Mouse (Mus musculus): ENCODE data around the gene Nr1d1. TPM values are rescaled to one million over a fixed set of nuclear protein-coding genes. Genes with fewer than 3 reads are reported as not detected.
A peak's percentile ranks its signal among the peaks of the same experiment; 100 is the strongest.

The Nr1d1 gene
- total RNA-seq, 2 experiments from 2014 or later = 98.0 to 119 TPM

DNA sequence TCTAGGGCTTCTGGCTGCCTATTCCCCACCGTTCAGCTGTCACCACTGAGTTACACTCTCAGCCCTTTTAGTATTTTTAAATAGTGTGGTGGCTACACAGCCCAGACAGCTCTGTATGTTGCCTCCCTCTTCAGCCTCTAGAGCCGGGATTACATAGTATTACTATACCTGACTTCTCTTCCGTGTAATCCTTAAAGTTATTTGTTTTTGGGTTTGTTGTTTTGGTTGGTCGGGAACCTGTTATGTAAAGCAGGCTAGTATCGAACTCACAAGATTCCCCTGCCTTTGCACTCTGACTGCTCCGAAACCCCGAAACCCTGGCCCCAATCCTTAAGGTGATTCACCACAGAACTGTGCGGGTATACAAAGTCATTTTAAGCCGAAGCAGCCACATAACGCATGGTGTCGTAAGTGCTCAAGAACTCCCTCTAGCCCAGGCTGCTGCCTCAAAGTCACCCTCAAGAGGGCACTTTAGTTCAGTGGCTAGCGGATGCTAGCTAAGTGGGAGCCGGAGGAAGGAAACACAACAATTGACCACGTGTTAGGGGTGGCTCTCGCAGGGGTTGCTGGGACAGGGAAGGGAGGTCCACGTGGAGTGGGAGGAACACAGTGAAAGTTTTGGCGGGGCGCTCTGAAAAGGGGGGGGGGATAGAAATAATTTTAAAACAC is 13.6 kb upstream of the Nr1d1 start:
- DNase-seq = peak; percentile 91

DNA sequence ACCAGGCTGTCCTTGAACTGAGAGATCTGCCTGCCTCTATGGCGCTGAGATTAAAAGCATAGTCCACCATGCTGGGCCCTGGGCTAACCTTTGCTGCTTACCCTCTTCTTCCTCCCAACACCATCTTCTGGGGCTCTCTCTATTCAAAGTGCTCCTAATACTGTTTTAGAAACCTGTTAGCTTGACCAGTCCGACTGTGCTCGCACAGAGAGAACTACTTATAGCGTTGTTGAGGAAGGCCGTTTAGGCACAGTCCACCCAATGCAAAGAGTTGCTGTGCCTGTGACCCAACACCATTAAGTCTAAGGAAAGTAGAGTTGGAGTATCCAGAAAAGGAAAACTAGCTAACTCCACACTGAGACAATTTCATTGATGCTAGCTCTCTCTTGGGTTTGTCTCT is 13.0 kb upstream of the Nr1d1 start:
- no peak for DNase-seq

DNA sequence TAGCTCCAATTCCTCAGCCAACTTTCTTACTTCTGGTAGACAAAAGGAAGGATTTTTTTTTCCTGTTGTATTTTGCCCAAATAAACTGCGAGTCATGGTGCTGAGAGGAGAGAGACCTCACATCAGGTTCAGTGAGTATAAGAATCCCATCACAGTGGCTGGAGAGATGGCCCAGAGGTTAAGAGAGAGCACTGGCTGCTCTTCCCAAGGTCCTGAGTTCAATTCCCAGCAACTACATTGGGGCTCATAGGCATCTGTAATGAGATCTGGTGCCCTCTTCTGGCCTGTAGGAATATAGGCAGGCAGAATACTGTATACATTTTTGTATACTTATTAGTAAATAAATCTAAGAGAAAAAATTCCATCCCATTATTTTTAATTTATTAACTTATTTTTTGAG is 12.6 kb upstream of the Nr1d1 start:
- DNase-seq = no peak

DNA sequence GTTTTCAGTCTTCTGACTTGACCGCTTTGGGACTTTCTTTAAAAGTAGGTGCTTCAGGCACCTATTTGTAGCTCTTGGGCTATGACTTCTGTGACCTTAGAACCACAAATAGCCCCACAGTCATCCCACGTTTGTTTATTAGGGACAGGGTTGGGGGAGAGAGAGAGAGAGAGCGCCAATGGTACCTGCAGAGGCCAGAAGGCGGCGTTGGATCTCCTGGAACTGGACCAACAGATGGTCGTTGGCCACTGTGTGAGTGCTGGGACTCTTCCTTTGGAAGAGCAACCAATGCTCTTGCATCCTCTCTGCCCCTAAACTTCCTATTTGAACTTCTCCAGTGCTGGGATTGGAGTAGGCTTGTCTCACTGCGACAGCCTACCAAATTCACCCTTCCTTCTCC is 12.1 kb upstream of the Nr1d1 start:
- no peak for DNase-seq

DNA sequence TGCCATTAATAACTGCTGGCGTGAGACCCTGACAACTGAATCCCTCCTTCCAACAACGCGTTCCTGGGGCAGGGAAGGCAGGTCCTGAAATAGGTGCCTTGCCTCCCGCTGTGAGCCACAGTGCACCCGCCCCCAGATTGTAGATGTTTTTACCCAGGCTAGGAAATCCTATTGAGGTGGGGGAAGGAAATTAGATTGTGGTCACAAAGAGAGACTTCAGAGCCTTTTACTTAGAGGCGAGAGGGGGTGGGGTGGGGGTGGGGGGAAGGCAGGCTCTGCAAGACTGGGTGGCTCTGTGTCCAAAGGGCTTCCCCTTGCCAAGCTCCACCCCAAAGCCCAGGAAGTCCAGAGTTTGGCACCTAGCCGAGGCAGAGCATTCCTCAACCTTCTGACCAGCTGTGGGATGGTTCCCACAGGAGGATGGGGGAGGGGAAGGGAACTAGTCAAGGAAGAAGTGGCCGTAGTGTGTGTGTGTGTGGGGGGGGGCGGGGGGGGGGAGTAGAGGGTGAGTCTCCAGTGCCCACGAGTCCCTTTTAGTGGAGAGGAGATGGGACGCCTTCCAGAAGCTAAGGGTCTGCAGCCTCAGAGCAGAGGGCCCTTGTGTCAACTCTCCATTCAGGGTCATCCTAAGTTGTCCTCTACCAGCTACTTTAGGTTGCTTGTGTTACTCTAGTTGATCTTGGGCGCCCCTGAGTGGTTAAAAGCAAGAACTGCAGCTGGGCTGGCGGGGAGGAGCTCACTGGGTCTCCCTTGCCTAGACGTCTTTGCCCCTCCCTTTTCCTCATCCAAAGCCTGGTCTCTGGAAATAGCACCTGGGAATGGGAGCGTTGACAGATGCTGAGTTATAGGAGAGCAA is 11.5 kb upstream of the Nr1d1 start:
- DNase-seq = peak; percentile 96

DNA sequence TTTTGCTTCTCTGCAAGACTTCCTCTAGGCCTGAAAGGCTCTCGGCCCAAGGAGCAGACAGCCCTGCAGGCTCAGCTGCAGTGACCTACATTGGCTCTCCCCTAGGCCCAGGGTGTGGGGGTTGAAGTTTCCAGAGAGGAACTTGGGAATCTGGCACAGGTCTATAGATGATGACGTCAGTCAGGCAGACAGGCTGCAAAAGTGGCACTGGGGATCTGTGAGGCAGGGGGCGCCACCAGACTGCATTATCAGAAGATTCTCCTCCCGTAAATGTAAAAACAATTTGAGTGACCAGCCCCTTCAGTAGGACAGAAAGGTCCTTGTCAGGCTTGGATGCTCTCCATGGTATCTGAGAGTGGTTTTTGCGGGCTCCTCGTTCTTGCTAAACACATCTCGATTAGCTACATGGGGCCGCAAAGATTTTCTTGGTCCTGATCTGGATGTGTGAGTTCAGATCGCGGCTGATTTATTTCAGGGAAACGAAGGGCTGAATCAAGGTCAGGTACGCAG is 10.7 kb upstream of the Nr1d1 start:
- DNase-seq = peak; percentile 86

DNA sequence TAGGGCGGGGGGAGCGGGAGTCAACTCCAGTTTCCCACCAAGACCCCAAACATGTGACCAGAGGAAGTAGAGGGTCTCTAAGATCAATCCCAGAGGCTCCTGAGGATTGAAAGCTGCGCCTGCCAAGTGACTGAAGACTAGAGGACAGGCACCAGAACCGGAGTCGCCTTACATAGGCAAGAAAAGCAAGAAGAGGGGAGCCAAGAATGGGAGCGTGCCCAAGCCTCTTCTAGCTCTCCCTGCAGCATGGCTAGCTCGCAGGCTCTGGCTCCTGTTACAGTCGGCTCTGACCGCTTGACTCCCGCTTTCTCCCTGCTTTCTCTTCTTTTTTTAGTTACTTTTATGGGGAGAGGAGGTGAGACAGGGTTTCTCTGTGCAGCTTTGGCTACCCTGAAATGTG is 10.1 kb upstream of the Nr1d1 start:
- peak; percentile 76 for DNase-seq

DNA sequence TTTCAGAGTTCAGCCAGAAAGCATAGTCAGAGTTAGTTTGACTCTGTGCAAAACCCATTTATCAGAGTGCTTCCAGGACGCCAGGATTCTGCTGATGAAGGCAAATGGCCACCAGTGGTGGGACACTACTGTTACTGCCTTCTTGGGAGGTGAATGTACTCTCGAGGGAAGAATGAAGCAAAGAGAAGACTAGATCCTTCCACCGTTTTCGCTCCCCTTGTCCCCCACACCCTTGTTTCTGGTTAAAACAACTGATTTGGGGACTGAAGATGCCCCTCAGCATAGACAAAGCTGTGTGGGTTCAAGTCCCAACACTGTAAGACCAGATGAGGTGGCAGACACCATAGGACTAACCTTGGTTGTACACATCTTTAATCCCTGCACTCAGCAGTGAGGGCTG is 9.0 kb upstream of the Nr1d1 start:
- no peak for DNase-seq

DNA sequence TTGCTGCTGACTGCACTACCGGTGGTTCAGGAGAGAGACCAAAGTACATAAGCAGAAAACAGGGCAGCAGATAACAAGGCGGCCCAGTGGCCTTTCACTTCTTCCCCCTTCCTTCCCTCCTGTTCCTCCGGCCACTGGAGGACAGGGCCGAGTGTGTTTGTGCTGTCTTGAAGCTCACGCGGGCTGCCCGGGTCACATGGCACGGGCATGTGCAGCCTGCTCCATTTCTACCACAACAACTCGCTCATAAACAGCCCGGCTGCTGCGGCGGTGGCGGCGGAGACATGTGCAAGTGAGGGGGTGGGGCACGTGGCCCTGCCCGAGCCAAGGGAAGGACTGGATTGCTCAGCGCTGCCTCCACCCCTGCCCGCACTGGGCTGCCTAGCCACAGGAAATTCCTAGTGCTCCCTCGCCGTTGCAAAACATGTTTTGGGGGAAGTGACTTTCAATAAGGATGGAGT is 8.1 kb upstream of the Nr1d1 start:
- peak; percentile 99 for DNase-seq

DNA sequence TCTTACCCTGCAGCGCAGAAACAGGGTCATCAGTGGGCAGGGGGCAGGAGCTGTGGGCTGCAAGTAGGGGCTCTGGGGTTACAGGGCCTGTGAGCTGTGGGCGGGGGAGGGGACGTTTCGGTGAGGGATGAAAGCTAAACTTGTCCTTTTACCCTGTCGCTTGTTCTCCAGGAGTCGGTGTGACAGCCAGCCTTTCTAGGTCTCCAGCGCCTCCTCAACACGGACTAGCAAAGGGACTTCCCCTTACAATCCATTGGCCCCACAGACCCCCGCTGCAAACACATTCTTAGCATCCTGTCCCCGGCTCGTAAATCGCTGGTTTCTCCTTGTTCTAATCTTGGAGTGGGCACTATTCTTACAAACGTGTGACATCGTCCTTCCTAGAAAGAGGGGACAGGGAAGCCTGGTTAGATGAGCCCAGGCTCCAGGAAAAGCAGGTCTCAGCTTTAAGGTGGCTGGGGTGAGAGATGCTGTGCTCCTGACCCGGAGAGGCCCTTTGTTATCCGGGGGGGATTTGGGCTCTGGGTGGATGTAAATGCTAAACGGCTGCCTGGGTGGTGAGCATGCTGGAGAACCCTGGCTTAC is 7.6 kb upstream of the Nr1d1 start:
- peak; percentile 42 for DNase-seq

DNA sequence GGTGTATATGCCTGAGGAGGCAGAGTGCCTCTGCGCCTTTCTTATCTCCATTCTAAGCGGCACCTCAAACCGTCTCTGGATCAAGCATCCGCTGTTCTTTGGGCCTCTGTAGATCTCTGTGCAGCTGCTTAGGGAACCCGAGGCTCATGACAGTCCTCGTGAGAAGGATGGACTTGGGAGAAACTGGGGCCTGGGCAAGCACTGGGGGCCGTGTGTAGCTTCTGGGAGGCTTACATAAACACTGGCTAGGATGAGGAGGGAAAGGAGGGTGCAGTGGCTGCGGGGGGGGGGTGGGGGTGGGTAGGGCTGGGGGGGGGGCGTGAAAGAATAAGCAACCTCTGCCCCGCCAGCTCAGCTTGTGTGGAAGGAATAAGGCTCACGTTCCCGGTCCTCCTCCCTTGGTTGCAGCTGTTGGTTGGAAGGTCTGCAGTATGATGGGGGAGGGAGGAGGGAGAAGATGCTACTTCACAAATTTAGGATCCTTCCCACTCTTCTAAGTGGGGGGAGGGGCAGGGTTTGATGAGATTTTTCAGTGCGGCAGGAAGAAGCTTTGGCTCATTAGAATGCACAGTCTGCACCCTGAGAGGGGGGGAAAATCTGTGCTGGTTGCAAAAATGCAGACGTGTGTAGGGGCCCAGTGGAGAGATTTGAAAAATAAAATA is 6.8 kb upstream of the Nr1d1 start:
- DNase-seq = peak; percentile 83

DNA sequence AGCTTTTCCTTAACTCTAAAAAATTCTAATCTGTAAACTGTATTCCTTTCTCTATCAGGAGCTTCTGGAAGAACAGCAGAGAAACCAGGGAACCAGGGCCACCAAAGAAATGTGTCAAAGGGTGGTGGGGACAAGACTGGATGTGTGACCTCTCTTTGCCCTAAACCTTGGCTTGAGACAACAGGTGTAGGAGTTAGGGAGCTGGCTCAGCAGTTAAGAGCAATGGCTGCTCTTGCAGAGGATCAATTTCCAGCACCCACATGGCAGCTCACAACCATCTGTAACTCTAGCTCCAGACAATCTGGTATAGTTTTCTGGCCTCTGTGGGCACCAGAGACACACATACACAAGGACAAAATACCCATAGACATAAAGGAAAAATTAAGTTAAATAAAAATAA is 2.8 kb upstream of the Nr1d1 start:
- no peak for DNase-seq

DNA sequence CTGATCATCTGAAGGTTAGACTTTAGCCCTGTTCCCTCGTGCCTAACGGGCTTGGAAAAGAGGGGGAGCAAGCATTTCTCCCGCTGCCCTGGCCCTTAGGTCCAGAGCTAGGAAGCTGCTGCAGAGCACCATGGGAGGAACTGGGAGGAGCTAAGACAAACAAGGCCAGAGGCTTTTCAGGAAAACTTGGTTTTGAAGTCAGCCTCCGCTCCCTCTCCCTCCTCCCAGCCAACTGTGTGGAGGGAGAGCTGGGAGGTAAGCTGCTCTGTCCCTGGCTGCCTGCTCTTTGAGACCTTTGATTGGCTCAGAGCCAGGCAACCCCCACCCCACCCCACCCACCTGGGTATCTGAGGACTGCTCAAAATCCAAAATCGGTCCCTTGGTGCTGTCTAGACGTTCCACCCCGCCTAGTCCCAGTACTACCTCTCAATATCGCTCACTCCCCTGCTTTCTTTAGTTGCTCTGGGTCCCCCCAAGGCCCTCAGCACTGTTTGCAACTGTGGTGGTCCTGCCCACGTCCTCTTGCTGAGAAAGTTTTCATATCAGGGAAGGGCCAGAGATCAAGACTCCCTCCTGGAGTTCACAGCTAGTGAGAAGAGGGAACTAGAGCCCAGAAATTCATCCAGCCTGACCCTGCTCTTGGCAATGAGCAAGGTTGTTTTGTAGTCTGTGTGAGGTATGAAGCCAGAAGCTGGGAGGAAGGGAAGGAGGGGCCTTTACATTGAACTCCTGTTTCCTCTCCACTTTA is 1.9 kb upstream of the Nr1d1 start:
- peak; percentile 64 for DNase-seq

DNA sequence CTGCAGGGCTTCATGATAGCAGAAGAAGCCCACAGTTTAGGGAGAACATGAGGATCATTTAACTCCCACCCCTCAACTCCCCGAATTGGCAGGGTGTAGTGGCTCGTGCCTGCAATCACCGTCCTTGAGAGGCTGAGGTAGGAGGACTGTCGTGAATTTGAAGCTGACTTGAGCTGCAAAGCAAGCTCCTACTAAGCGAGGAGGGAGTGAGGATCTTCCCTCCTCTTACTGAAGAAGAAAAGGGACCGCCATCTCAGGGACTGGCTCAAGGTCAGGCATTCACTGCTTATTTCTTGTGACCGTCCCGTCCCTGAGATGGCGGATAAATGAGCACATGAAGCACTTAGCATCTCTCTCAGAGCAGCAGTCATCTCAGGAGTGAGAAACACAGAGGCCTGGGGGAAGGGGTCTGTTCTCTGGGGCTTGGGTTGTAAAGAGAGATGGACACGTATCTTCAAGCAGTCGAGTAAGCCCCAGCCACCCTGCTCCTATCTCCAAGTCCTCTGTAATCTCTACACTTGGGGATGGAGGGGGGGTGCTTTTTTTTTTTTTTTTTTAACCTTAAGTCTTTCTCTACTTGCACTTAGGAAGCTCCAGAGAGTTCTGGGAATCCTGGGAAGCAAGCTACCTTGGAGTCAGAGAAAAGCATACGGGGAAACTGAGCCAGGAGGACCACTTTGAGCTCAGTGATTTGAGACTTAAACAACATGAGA is 1.1 kb upstream of the Nr1d1 start:
- no peak for DNase-seq

DNA sequence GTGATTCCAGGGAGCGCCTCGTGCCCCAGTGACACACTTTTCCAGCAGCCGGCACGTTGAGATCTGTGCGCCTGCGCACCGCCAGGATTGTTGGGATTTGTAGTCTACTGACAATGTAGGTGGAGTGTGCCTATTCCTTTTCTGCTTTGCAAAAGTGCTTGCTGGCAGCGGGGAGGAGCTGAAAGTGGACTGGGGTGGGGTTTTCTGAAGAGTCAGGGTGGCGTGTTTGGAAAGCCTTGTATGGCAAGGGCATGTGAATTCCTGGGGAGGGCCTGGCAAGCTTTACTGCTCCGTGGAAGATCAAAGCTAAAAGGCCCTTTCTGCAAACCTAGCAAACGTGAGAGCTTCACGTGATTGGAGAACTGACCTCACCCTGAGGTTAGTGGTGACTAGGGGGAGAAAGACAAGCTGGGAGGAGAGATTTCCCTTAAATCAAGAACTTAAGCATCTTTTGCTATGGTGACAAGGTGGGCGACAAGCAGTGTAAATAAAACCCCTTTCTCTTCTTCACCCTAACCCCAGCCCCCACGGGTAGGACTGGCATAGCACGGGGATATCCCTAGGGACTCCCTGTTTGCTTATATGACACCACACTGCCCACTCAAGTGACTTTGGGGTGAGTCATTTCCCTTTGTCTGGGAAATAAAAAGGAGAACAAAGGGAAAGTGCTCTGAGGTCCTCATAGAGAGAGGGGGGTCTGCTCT is 367 bp upstream of the Nr1d1 start:
- peak; percentile 99 for DNase-seq

DNA sequence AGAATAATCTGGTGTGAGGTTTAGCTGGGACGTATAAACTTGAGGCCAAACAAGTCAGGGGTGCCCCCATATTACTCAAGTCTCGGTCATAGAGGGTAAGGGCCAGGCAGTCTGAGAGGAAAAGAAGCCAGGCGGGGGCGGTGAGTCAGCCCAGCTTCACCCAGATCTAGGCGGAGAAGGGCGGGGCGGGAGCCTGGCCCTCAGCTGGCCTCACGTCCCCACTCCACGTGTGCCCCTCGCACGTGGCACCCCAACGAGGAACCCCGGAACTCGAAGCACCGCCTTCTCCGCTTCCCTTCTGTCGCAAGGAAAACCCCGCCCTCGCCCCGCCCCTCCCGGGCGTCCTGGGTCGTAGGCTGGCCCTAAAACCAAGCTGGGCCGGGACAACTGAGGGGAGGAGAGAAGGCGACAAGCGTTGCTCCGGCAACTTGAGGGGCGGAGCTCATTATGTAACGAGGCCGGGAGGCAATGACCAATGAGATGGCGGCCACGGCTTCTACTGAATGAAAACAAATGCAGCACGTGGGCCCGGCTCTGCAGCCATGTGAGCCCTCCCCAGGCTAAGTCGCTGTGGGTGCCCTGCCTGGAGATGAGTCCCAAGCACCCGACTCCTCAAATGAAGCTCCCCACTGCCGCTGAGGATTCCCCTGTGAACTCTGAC is 1.4 kb downstream of the Nr1d1 start:
- DNase-seq = peak; percentile 100

DNA sequence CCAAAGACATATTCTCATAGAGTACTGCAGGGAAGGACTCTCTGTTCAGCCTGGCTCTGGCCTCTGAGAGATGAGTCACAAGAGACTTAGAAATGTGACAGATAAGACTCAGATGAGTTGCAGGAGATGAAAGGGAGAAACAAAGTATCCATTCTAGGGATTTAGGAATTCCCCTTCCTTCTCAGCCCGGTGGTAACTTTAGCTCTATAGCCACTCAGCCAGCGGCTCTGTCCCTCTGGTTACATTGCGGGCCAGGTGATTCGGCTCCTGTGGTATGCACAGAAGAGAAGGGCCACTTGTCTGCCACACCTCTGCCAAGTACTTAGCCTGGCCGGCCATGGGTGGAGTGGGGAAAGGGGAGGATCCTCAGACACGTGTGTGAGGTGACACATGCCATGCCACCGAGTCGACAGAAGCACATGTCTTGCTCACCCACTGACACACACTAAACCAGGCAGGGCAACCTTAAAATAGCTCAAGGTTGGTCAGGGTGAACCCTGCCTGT is 2.4 kb downstream of the Nr1d1 start:
- peak; percentile 88 for DNase-seq

DNA sequence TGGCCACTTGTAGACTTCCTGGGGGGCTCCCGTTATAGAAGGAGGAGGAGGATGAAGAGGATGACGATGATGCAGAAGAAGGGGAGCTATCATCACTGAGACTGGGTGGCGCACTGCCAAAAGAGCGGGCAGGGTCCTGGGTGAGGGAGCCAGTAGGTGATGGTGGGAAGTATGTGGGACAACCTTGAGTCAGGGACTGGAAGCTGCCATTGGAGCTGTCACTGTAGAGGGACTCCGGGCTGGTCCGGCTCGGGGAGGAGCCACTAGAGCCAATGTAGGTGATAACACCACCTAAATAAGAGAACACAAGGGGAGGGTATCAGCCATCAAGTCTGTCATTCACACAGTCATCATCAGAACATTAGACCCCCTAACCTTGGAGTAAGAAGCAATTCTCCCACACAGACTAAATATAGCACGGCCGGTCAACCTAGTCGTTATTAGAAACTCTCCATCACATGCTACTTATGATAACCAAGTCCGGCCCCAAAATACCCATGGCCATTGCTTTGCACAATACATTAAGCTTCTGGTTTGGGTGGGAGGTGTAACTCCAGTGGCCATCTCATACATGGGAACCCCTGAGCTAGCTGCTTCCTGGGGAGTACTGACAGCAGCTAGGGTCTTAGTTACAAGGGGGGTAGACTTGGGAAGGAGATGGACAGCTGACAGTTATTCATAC is 3.1 kb downstream of the Nr1d1 start:
- DNase-seq = peak; percentile 50

DNA sequence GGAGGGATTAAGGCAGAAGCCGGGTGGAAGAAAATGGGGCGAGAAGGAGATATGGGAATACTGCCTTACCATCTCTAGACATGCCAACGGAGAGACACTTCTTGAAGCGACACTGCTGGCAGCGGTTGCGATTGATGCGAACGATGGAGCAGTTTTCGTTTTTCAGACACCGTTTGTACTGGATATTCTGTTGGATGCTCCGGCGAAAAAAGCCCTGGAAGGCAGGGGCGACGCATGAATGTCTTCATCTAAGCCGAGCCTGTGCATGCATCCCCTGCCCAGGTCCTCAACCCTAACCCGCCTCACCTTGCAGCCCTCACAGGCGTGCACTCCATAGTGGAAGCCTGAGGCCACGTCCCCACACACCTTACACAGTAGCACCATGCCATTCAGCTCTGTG is 4.0 kb downstream of the Nr1d1 start:
- DNase-seq = no peak
